Mouse (Mus musculus) left cerebral cortex, adult 6 months (tissue): ENCODE data around the gene Scyl3. TPM values are rescaled to one million over a fixed set of nuclear protein-coding genes. Genes with fewer than 3 reads are reported as not detected.

ENCODE experiments used
- long read RNA-seq, 2 experiments: library from polyadenylated mRNA; unstranded; transcript quantifications; one replicate each; pipeline ENCODE4 v2.0.0; 2019 to 2020
- polyA plus RNA-seq: library from polyadenylated mRNA; unstranded; fragments of <200 nt; fragmentation: Nextera tagmentation; gene quantifications from 2 replicates; pipeline ENCODE4 v1.2.3, GENCODE M21; 2021

Gene Scyl3
- polyA plus RNA-seq: 10.8 and 12.5 TPM in 2 replicates
- long read RNA-seq, experiment 1, full-length matches to known transcripts: 43 of 90 reads
- long read RNA-seq, experiment 1, partial matches to known transcripts: 16 of 90 reads
- long read RNA-seq, experiment 1, other reads (novel, unspliced or antisense): 31 of 90 reads
- long read RNA-seq, experiment 2, full-length matches to known transcripts: 5 of 12 reads
- long read RNA-seq, experiment 2, partial matches to known transcripts: 4 of 12 reads
- long read RNA-seq, experiment 2, other reads (novel, unspliced or antisense): 3 of 12 reads

GRCm38 (mm10) chr1:163928846-163929245 is at the start of gene Scyl3:
TSS of gene Scyl3 (plus strand) at chr1:163929100.

GRCm38 (mm10) chr1:163994721-163995608 is 66.1 kb downstream of the Scyl3 start, which contains the start of the genes BC055324 and Mettl18:
TSS of gene BC055324 (minus strand) at chr1:163994796.
TSS of gene Mettl18 (plus strand) at chr1:163994889.

Other genes with a start within 250 kb of the Scyl3 start
- gene Mettl11b, start 203.9 kb upstream of the Scyl3 start, polyA plus RNA-seq: 1.4 and 1.5 TPM in 2 replicates
- 113 and 121 TPM in 2 replicates for gene Kifap3, start 149.5 kb upstream of the Scyl3 start, polyA plus RNA-seq
- 0.27 and 0.55 TPM in 2 replicates for gene BC055324, start 65.7 kb downstream of the Scyl3 start, polyA plus RNA-seq
- 7.0 and 8.2 TPM in 2 replicates for gene Mettl18, start 65.8 kb downstream of the Scyl3 start, polyA plus RNA-seq
- gene Sele, start 119.1 kb downstream of the Scyl3 start, polyA plus RNA-seq: not detected in 2 replicates
- not detected in 2 replicates for gene Sell, start 132.9 kb downstream of the Scyl3 start, polyA plus RNA-seq
- not detected in 2 replicates for gene Selp, start 186.2 kb downstream of the Scyl3 start, polyA plus RNA-seq
- gene F5, start 222.7 kb downstream of the Scyl3 start, polyA plus RNA-seq: 0.01 and 0.04 TPM in 2 replicates